Mouse (Mus musculus) kidney, adult 8-10 months (tissue): ENCODE measurements around the gene Tmem253.
"Not testable (repeated sequence)": the region's sequence is repeated elsewhere in the genome, so short reads cannot be mapped to it uniquely, and the experiment has no call there.

ENCODE experiments used
- DNase-seq, 2 experiments: peaks; one replicate each; pipeline ENCODE4 v3.0.0; 2022

The Tmem253 gene

GRCm38 (mm10) chr14:52022244-52022708 lies 6.8 kb downstream of the Tmem253 start:
- DNase-seq: no peak

DNA sequence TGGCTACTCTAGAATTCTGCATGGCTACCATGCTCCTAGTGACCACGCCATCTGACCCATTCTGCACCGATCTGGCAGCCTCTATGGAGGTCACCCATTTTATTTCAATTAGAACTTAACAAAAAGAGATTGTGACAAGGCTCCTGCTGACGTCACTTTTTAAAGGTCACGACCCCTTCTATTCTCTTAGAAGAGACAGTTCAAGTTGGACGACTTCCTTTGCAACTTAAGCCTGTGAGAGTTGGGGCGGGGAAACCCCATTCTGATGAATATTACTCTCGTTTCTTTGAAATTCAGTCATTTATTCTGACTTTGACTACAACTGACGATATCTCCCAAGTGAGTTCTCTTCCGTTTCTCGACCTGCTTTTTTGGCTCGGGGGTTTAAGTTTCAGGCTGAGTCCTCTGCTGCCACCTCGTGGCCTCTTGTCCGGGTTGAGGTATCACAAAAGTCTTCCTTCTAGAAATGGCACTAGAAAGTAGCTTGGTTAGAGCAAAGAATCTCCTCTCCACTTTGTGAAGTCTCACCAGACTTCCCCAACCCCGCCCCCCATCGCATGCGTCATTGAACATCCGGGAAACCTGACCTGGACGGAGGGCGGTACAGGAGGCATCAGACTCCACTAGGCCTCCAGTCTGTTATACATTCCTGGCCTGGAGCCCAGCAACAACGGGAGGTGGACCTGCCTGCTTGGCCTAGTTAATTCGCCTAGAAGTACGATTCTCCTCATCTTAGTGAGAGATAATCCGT lies 7.4 kb downstream of the Tmem253 start:
- peak; percentile 95 for DNase-seq

DNA sequence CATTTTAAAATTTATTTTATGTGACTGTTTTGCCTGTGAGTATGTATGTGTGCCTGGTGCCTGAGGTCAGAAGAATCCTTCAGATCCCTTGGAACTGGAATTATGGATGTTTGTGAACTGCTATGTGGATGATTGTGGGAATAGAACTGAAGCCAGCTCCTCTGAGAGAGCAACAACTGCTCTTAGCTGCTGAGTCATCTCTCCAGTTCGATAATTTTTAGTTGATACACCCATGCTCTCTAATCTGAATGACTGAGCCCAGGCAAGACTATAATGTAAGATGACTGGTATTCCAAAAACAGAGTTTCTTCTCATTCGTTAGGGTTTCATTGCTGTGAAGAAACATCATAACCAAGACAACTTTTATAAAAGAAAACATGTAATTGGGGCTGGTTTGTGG lies 8.7 kb downstream of the Tmem253 start:
- DNase-seq: no peak

GRCm38 (mm10) chr14:52026342-52026741 lies 10.9 kb downstream of the Tmem253 start:
- no peak for DNase-seq

- DNase-seq: no peak
These were observed 20.5 kb downstream of the Tmem253 start for GRCm38 (mm10) chr14:52035926-52036325.

GRCm38 (mm10) chr14:52039332-52039731 lies 23.9 kb downstream of the Tmem253 start:
- no peak for DNase-seq

DNA sequence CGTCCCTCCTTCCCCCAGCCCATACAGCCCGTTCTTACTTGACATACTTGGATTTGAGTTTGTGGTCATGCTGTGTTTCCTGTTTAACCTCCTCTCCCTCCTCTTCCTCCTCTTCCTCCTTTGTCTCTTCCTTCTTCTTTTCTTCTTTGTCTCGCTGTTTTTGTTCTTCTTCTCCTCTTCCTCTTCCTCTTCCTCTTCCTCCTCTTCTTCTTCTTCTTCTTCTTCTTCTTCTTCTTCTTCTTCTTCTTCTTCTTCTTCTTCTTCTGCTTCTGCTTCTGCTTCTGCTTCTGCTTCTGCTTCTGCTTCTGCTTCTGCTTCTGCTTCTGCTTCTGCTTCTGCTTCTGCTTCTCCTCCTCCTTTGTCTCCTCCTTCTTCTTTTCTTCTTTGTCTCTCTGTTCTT lies 26.9 kb downstream of the Tmem253 start, which contains the start of gene Olfr221:
TSS of gene Olfr221 (minus strand) at position 101 of the 400 bp plus-strand sequence.
- not testable (repeated sequence) for DNase-seq

DNA sequence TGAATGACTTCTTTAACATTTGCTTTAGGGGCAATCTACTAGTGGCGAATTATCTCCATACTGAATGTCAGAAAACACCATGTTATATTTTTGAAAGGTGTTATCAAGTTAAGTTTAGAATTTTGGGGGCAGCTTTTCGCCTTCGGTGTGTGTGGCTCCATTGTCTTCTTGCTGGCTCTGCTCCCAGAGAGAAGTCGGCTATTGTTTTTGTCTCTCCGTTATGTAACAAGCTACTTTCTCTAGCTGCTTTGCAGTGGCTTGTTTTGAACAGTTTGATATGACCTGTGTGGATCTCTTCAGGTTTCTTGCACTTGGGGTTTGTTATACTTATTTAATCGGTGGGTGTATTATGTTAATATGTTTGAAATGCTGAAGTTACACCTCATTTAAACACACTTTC lies 28.0 kb downstream of the Tmem253 start:
- peak in 1 of 2 experiments; percentile 18 for DNase-seq

DNA sequence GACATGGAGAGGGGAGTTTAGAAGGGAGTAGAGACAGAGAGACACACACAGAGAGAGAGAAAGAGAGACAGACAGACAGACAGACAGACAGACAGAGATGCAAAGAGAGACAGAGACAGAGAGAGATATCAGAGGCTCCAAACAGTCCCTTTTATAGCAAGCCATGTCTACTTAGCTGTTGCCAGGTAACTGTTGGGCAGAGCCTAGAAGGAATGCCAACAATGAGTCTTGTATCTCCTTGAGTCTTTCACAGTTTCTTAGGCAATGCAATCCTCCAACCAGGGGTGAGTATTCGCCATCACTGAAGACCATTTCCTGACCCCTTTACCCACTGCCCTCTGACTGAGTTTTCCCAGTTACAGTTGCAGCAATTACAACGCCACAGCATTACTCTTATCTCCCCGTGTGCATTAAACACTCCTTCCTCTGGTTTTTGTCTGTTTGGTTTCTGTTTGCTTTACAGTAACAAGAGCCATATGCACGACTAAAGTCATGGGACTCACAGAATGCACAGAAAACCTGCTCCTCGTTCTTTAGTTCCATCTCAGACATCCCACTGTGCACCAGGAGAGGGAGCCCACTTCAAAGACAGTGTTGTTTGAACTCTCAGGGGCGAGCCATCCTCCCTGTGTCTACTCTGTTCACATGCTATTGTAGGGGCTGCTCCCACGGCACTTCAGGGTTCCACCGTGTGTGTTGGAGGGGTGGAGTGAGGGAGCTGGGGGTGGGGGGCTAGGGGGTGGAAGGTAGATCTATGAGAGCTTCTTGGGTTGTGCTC lies 29.6 kb downstream of the Tmem253 start:
- DNase-seq: no peak

DNA sequence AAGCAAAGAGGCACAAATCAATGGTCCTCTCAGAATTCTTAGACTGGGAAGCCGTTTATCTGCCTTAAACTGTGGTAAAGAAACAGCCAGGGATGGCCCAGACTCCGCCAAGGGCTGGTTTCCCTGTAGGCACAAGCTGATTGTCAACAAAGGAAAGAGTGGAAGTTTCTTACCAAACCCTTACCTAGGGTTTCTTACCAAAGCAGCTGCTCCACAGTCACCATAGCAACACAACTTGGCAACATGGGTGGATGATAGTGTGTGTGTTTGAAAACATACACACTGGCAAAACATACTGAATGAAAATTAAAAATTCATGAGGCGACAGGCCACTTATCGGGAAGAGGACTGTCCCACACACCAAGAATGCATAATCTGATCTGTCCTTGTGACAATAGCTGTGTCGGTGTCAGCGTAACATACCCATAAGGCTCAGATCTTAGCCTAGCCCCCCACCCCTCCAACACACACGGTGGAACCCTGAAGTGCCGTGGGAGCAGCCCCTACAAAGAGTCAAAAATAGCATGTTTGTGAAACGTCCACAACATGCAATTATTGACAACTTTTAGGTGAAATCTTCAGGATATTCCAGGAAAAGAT lies 30.6 kb downstream of the Tmem253 start:
- DNase-seq: no peak

DNA sequence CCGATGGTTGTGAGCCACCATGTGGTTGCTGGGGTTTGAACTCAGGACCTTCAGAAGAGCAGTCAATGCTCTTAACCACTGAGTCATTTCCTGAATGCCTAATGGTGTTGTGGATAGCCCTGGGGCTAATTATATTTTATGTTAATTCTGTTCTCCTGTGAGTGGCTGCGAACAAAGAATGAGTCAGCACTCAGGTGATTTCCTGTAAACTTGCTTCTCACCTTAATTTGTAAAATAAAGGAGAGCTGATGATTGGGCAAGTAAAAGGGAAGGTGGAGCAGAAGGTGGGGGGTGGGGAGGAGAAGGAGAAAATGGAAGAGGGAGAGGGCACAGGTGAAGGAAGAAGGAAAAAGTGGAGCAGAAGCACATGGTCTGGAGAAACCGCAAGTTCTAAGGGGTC lies 37.3 kb downstream of the Tmem253 start:
- DNase-seq: not testable (repeated sequence)

GRCm38 (mm10) chr14:52059982-52060381 lies 44.5 kb downstream of the Tmem253 start:
- no peak for DNase-seq

- no peak for DNase-seq
These were observed 45.3 kb downstream of the Tmem253 start for GRCm38 (mm10) chr14:52060800-52061199.

DNA sequence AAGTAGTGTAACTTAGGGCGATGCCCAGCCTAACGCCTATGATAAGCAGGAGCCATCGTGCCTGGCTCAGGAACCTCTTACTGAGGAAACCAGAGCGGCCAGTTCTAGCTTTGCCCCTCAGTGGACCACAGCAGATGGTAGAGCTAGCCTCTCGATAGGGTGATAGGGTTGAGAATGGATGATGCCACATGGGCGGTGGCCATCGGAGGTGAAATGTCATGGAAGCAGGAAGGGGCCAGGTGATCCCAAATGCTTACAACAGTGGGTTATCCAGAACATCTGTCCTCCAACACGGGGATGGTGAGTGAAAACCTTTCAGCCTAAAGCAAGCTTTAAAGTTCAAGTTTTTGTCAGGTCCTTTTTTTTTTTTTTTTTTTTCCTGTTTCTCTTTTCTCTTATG lies 46.3 kb downstream of the Tmem253 start:
- DNase-seq: no peak

DNA sequence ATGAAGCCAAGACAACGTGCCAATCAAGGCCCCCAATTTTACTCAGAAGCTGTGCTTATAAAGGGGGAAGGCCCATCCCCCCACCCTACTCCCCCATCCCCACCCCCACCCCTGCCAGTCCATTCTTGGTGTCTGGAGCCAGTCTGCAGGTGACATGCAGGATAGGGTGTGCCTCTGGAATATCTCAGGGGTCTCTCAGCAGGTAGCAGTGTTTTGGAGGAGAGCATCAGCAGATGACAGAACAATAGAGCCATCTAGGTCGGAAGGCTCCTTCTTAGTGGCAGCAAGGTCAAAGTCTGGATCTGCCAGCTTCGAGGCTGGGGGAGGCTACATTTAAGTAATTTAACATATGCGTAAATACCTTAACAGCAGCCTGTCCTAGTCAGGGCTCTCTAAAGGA lies 50.7 kb downstream of the Tmem253 start:
- DNase-seq: no peak
